Mouse (Mus musculus): ENCODE measurements around the gene Omg. TPM values are rescaled to one million over a fixed set of nuclear protein-coding genes. Genes with fewer than 3 reads are reported as not detected.

Omg gene
- polyA plus RNA-seq, 1 experiment: 137 TPM

DNA sequence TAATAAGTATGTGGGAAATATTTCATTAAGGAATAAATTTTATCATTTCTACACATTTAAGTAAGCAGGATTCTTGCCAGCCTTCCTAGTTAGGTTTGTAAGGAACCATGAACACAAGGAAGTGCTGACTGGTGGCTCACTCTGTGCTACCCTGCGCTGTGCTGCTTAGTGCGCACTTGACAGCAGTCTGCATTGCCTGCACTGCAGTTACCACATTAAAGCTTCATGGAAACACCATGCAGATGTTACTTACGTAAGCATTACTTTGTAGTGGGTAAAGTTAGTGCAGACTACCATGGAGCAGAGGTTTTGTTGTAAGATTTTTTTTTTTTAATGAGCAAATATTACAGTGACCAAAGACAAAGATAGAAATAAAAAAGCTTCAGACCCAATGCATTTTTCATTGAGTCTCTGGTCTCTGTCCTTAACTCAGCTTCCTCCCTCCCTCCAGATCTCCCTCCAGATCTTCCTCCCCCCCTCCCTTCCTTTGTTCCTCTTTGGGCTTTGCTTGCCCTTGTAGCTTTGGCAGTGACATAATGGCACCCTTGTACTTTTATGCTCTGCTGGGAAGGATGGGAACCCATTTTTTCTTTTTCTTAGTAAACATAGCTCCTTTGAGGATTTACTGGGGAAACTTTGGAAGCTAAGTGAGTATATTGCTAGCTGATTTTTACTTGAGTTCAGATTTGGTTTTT is 43.0 kb downstream of the Omg start:
- no peak overlapping the region for H3K4me3 ChIP-seq (replicated peaks; ENCODE audit: insufficient read depth, low read depth, low read length)
- no peak for DNase-seq

DNA sequence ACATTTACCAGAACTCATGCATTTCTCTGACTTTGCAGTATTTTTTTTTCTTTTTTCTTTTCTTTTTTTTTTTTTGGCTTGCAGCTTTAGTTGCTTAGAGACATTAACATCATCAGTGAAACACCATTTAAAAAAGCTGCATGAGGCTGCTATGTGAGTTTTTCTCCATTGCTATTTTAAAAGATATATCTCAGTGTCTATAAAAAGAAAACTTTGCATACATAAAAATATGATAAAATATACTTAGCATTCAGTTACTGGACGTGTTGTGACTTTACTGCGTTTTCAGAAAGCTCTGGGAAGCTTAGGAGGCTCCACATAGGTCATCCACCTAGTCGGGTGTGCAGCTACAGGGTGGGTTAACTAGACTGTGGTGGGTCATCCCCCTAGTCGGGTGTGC is 44.0 kb downstream of the Omg start:
- Histone ChIP-seq H3K4me1 (ENCODE audit: control insufficient read depth, insufficient read depth, low read length) (no peaks in the 10 kb centered on the region), H3K27me3 (ENCODE audit: control insufficient read depth, insufficient read depth, low read length) (no peaks in the 10 kb centered on the region), H3K27ac (ENCODE audit: insufficient read depth, low read length) (no peak overlapping the region), H3K4me3 (replicated peaks; ENCODE audit: insufficient read depth, low read depth, low read length) (no peak overlapping the region)
- WGBS: 88% methylated on average over 4 of the region's 4 CpGs
- TF ChIP-seq CTCF (IDR thresholded peaks at IDR 0.05; ENCODE audit: borderline replicate concordance, insufficient read depth, low read depth, low read length) (no peak), POLR2A (IDR thresholded peaks at IDR 0.05; ENCODE audit: borderline replicate concordance, insufficient read depth, low read length) (no peak)
- no peak for DNase-seq

More for the DNA sequence above, 43.0 kb downstream of the Omg start:
- TF ChIP-seq CTCF (IDR thresholded peaks at IDR 0.05; ENCODE audit: borderline replicate concordance, insufficient read depth, low read depth, low read length) (no peak), POLR2A (IDR thresholded peaks at IDR 0.05; ENCODE audit: borderline replicate concordance, insufficient read depth, low read length) (no peak)
- WGBS: 100% methylated on average over 3 of the region's 3 CpGs
- Histone ChIP-seq H3K27ac (ENCODE audit: insufficient read depth, low read length) (no peak overlapping the region), H3K4me1 (ENCODE audit: control insufficient read depth, insufficient read depth, low read length) (no peaks in the 10 kb centered on the region), H3K27me3 (ENCODE audit: control insufficient read depth, insufficient read depth, low read length) (no peaks in the 10 kb centered on the region)

DNA sequence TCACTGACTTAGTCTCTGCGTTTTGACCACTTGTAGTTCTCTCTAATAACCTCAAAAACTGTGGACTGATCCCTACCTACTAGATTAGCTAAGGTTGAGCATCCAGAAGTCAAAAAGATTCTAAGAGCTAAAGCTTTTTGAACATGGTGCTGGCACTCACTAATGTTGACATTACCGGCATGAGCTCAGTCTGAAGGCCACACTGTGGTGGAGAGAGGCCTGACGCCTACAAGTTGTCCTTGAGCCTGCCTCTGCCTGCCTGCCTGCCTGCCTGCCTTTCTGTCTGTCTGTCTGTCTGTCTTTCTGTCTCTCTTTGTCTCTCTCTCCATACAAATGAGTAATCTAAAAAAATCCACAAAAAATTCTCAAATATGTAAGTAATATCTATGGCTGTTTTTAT is 46.0 kb downstream of the Omg start:
- DNase-seq: no peak
- TF ChIP-seq CTCF (IDR thresholded peaks at IDR 0.05; ENCODE audit: borderline replicate concordance, insufficient read depth, low read depth, low read length): no peak
- no peak for TF ChIP-seq POLR2A (IDR thresholded peaks at IDR 0.05; ENCODE audit: borderline replicate concordance, insufficient read depth, low read length)
- WGBS: 92% methylated on average over 3 of the region's 3 CpGs
- Histone ChIP-seq H3K4me3 (replicated peaks; ENCODE audit: insufficient read depth, low read depth, low read length) (no peak overlapping the region), H3K4me1 (ENCODE audit: control insufficient read depth, insufficient read depth, low read length) (no peaks in the 10 kb centered on the region), H3K27ac (ENCODE audit: insufficient read depth, low read length) (no peak overlapping the region), H3K27me3 (ENCODE audit: control insufficient read depth, insufficient read depth, low read length) (no peaks in the 10 kb centered on the region)

DNA sequence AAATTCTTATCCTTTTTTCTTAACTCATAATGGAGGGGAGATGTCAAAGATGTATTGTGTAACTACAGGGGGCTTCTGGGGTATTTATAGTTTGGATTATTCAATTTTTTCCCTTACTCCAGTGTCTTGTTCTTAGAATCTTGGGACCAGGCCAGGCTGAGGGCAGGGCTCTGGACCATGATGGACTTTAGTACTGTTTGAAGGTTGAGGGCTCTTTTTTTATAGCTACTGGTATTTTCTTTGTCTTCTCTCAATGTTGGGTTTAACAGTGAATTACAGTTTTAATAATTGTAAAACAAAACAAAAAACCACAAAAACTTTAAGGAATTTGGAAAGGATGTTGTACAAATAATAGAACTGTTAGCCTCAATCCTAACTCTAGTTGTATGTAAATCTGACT is 50.9 kb downstream of the Omg start:
- DNase-seq: no peak
- H3K27me3 ChIP-seq (ENCODE audit: control insufficient read depth, insufficient read depth, low read length): no peaks in the 10 kb centered on the region
- H3K4me1 ChIP-seq (ENCODE audit: control insufficient read depth, insufficient read depth, low read length): no peaks in the 10 kb centered on the region
- no peak for TF ChIP-seq CTCF (IDR thresholded peaks at IDR 0.05; ENCODE audit: borderline replicate concordance, insufficient read depth, low read depth, low read length)
- TF ChIP-seq POLR2A (IDR thresholded peaks at IDR 0.05; ENCODE audit: borderline replicate concordance, insufficient read depth, low read length): no peak
- no peak overlapping the region for H3K27ac ChIP-seq (ENCODE audit: insufficient read depth, low read length)
- no peak overlapping the region for H3K4me3 ChIP-seq (replicated peaks; ENCODE audit: insufficient read depth, low read depth, low read length)

Other genes starting within 250 kb of the Omg start
- 207 and 217 TPM in 2 replicates for gene Wsb1, start 249.4 kb downstream of the Omg start, polyA plus RNA-seq (2012; rRNA removed)
- gene Gm9964, start 207.2 kb downstream of the Omg start, polyA plus RNA-seq (2012; rRNA removed): not detected in 2 replicates
- gene Nf1, start 164.4 kb downstream of the Omg start, polyA plus RNA-seq (2012; rRNA removed): 37.4 and 40.6 TPM in 2 replicates
- 1.2 TPM in 2 replicates for gene Evi2b, start 19.7 kb upstream of the Omg start, polyA plus RNA-seq (2012; rRNA removed)
- 0.10 and 0.16 TPM in 2 replicates for gene Evi2, start 26.5 kb upstream of the Omg start, polyA plus RNA-seq (2012; rRNA removed)
- gene Evi2a, start 26.5 kb upstream of the Omg start, polyA plus RNA-seq (2012; rRNA removed): 56.4 and 72.3 TPM in 2 replicates
- 94.8 and 95.7 TPM in 2 replicates for gene Rab11fip4, start 87.1 kb upstream of the Omg start, polyA plus RNA-seq (2012; rRNA removed)

Data from cerebellum, adult 2 months (tissue).